Comparison of ENCODE assay signal across 17 mouse cellular contexts in genomic region chr11:102040646-102041045, GRCm38 (mm10). TPM values are rescaled to one million over a fixed set of nuclear protein-coding genes. Genes with fewer than 3 reads are reported as not detected.
A peak's percentile ranks its signal among the peaks of the same experiment; 100 is the strongest.
DNase-seq lines count a peak whose midpoint lies in the region; ATAC-seq and TF ChIP-seq lines count a peak whose summit lies in the region.
"Had no signal": no experiment of that assay in that cellular context is flagged by ENCODE, and none has a peak within 500 bp of the region (broad histone marks: within the 10 kb centered on the region; RNA-seq: fewer than 3 reads in every experiment).

No protein-coding gene starts in this region.

- H3K4me2 ChIP-seq in lung, postnatal 0 days (replicated peaks; ENCODE audit: low read depth, low read length), result no peak overlapping the region
- H3K4me2 ChIP-seq: heart, embryonic 15.5 days; hindbrain, embryonic 13.5 days; liver, embryonic 13.5 days; neural tube, embryonic 13.5 days had no signal

- no peaks in the 10 kb centered on the region for H3K4me1 ChIP-seq in lung, adult 2 months (ENCODE audit: control insufficient read depth, insufficient read depth, low read length)
- H3K4me1 ChIP-seq in lung, postnatal 0 days (ENCODE audit: insufficient read depth, low read depth, low read length), result no peaks in the 10 kb centered on the region
- H3K4me1 ChIP-seq in E14TG2a.4 (replicated peaks; ENCODE audit: low read depth, low read length), result peaks cover 6% of the 10 kb centered on the region; the same call in 1 of the 2 replicates
- no peaks in the 10 kb centered on the region for H3K4me1 ChIP-seq in embryonic fibroblast, embryonic 13.5 days (ENCODE audit: control insufficient read depth, insufficient read depth, low read length)
- H3K4me1 ChIP-seq: liver, embryonic 13.5 days; neural tube, embryonic 13.5 days had no signal

- H3K4me3 ChIP-seq in gastrocnemius, adult 2 months, result no peak overlapping the region
- no peak overlapping the region for H3K4me3 ChIP-seq in lung, adult 2 months (replicated peaks; ENCODE audit: extremely low read depth, low read depth, low read length)
- H3K4me3 ChIP-seq in lung, postnatal 0 days (ENCODE audit: low read depth, low read length), result no peak overlapping the region
- no peak overlapping the region for H3K4me3 ChIP-seq in E14TG2a.4 (replicated peaks; ENCODE audit: low read length)
- no peak overlapping the region for H3K4me3 ChIP-seq in embryonic fibroblast, embryonic 13.5 days (ENCODE audit: insufficient read depth, low read length)
- H3K4me3 ChIP-seq: hindbrain, embryonic 13.5 days; liver, embryonic 13.5 days; neural tube, embryonic 13.5 days had no signal

- H3K27me3 ChIP-seq in lung, postnatal 0 days (replicated peaks; ENCODE audit: insufficient read depth, low read length), result no peaks in the 10 kb centered on the region
- H3K27me3 ChIP-seq in E14TG2a.4 (ENCODE audit: insufficient read depth, low read length), result peaks cover 7% of the 10 kb centered on the region; the same call in 1 of the 2 replicates
- H3K27me3 ChIP-seq: heart, embryonic 15.5 days; neural tube, embryonic 13.5 days had no signal

- DNase-seq in gastrocnemius, adult 2 months, result no peak
- no peak for DNase-seq in gastrocnemius, adult 8-10 months (ENCODE audit: low spot score in 2 of 2)
- DNase-seq in lung, adult 2 months, result no peak
- no peak for DNase-seq in lung, postnatal 0 days (ENCODE audit: low spot score)
- no peak for DNase-seq in right cerebral cortex, postnatal 10 days (ENCODE audit: low spot score in 2 of 2)
- DNase-seq: thymus, adult 18-20 months had no signal

- no peaks in the 10 kb centered on the region for H3K36me3 ChIP-seq in lung, postnatal 0 days (ENCODE audit: insufficient read depth, low read length)
- H3K36me3 ChIP-seq in E14TG2a.4 (ENCODE audit: insufficient read depth, low read length), result no peaks in the 10 kb centered on the region
- H3K36me3 ChIP-seq: heart, embryonic 15.5 days; hindbrain, embryonic 13.5 days; liver, embryonic 13.5 days; neural tube, embryonic 13.5 days had no signal

- WGBS in lung, adult 2 months, result 73% methylated on average over 4 of the region's 4 CpGs
- 75% methylated on average over 4 of the region's 4 CpGs for WGBS in lung, postnatal 0 days

- no peaks in the 10 kb centered on the region for H3K9me3 ChIP-seq in lung, postnatal 0 days (ENCODE audit: low read length)
- H3K9me3 ChIP-seq in E14TG2a.4 (ENCODE audit: low read length), result peaks cover 5% of the 10 kb centered on the region; the same call in 1 of the 2 replicates

- no peak overlapping the region for H3K9ac ChIP-seq in lung, postnatal 0 days (replicated peaks; ENCODE audit: low read depth)
- H3K9ac ChIP-seq: hindbrain, embryonic 13.5 days; liver, embryonic 13.5 days; neural tube, embryonic 13.5 days had no signal

- no peak for TF ChIP-seq CTCF in gastrocnemius, adult 2 months (IDR thresholded peaks at IDR 0.05)
- peak; percentile 16; the same call in 1 of the 2 replicates for TF ChIP-seq CTCF in lung, adult 2 months (IDR thresholded peaks at IDR 0.05; ENCODE audit: insufficient read depth, low read length)
- no peak; the same call in 1 of the 2 replicates for TF ChIP-seq CTCF in lung, postnatal 0 days (IDR thresholded peaks at IDR 0.05)
- peak; percentile 39 for TF ChIP-seq CTCF in E14TG2a.4 (conservative IDR thresholded peaks at IDR 0.05; ENCODE audit: low read length)
- TF ChIP-seq CTCF in embryonic fibroblast, embryonic 13.5 days (IDR thresholded peaks at IDR 0.05; ENCODE audit: borderline replicate concordance, insufficient read depth, low read length), result 0 out of 2 replicates have a peak, but pooled peaks have one; percentile 2

- TF ChIP-seq POLR2A in lung, adult 2 months (IDR thresholded peaks at IDR 0.05; ENCODE audit: borderline replicate concordance, extremely low read depth, low read depth, low read length), result no peak
- no peak for TF ChIP-seq POLR2A in embryonic fibroblast, embryonic 13.5 days (IDR thresholded peaks at IDR 0.05; ENCODE audit: low read depth, low read length)

- peak overlapping the region; percentile 85 for H3K27ac ChIP-seq in gastrocnemius, adult 2 months
- no peak overlapping the region for H3K27ac ChIP-seq in lung, postnatal 0 days (ENCODE audit: low read length)
- H3K27ac ChIP-seq in embryonic fibroblast, embryonic 13.5 days (ENCODE audit: insufficient read depth, low read length), result no peak overlapping the region
- H3K27ac ChIP-seq: heart, embryonic 15.5 days; hindbrain, embryonic 13.5 days; liver, embryonic 13.5 days; neural tube, embryonic 13.5 days had no signal

- no peak for TF ChIP-seq EP300 in lung, postnatal 0 days (IDR thresholded peaks at IDR 0.05)

- no peak for ATAC-seq in lung, postnatal 0 days

- intact Hi-C loops in gastrocnemius, adult 2 months (cut with DNase I), result loop anchor here (1.0 kb wide), 1 partner anchor 54 kb away; no protein-coding TSS in a partner anchor

RNA-seq across cellular contexts. Expression of gene Cd300lg, which starts 0.7 kb away (rescaled TPM):
- 10 to 100 TPM; 17.6 to 18.9 TPM for total RNA-seq in gastrocnemius, adult 2 months (2021)
- 10 to 100 TPM; 12.9 to 17.6 (median 15.0) TPM for total RNA-seq in gastrocnemius, adult 8-10 months (2022)
- polyA plus RNA-seq in lung, adult 2 months (2012; rRNA removed), result 7.8 and 12.0 TPM in 2 replicates
- polyA plus RNA-seq in lung, postnatal 0 days (2015; fragmentation: Nextera tagmentation; extraction: Ambion mirVana), result 2.1 and 2.4 TPM in 2 replicates
- polyA plus RNA-seq in embryonic fibroblast, embryonic 13.5 days (2011; ENCODE audit: insufficient read length, low read depth, missing spikeins), result not detected in 2 replicates
- polyA plus RNA-seq: forebrain, embryonic 14.5 days had no signal

RNA-seq across cellular contexts. Expression of gene Mpp3, which starts 12.4 kb away (rescaled TPM):
- total RNA-seq in gastrocnemius, adult 2 months (2021), result 10 to 100 TPM; 19.4 to 34.7 TPM
- 10 to 100 TPM; 12.9 to 17.9 (median 15.7) TPM for total RNA-seq in gastrocnemius, adult 8-10 months (2022)
- 2.4 and 4.0 TPM in 2 replicates for polyA plus RNA-seq in lung, adult 2 months (2012; rRNA removed)
- polyA plus RNA-seq in lung, postnatal 0 days (2015; fragmentation: Nextera tagmentation; extraction: Ambion mirVana), result 0.84 and 2.2 TPM in 2 replicates
- polyA plus RNA-seq in embryonic fibroblast, embryonic 13.5 days (2011; ENCODE audit: insufficient read length, low read depth, missing spikeins), result 0.40 and 0.42 TPM in 2 replicates
- total RNA-seq: megakaryocyte-erythroid progenitor cell, adult 5-6 weeks had no signal

RNA-seq across cellular contexts. Expression of gene Mpp2, which starts 47.7 kb away (rescaled TPM):
- total RNA-seq in gastrocnemius, adult 2 months (2021), result 1 to 10 TPM; 1.2 TPM
- total RNA-seq in gastrocnemius, adult 8-10 months (2022), result 1 to 10 TPM in 1 of 4 experiments, under 1 TPM in 3; 0.27 to 1.1 (median 0.57) TPM
- 12.8 and 14.4 TPM in 2 replicates for polyA plus RNA-seq in lung, adult 2 months (2012; rRNA removed)
- 3.9 TPM in 2 replicates for polyA plus RNA-seq in lung, postnatal 0 days (2015; fragmentation: Nextera tagmentation; extraction: Ambion mirVana)
- 6.8 and 6.9 TPM in 2 replicates for polyA plus RNA-seq in embryonic fibroblast, embryonic 13.5 days (2011; ENCODE audit: insufficient read length, low read depth, missing spikeins)

RNA-seq across cellular contexts. Expression of gene Dusp3, which starts 53.8 kb away (rescaled TPM):
- 100 to 1,000 TPM; 123 to 129 TPM for total RNA-seq in gastrocnemius, adult 2 months (2021)
- 100 to 1,000 TPM; 134 to 209 (median 172) TPM for total RNA-seq in gastrocnemius, adult 8-10 months (2022)
- 176 and 296 TPM in 2 replicates for polyA plus RNA-seq in lung, adult 2 months (2012; rRNA removed)
- polyA plus RNA-seq in lung, postnatal 0 days (2015; fragmentation: Nextera tagmentation; extraction: Ambion mirVana), result 78.2 and 80.0 TPM in 2 replicates
- 34.8 and 49.4 TPM in 2 replicates for polyA plus RNA-seq in embryonic fibroblast, embryonic 13.5 days (2011; ENCODE audit: insufficient read length, low read depth, missing spikeins)

RNA-seq across cellular contexts. Expression of gene Cfap97d1, which starts 56.6 kb away (rescaled TPM):
- not detected for total RNA-seq in gastrocnemius, adult 2 months (2021)
- not detected for total RNA-seq in gastrocnemius, adult 8-10 months (2022)
- not detected in 2 replicates for polyA plus RNA-seq in lung, adult 2 months (2012; rRNA removed)
- 0.20 TPM in 1 of 2 replicates, not detected in the other for polyA plus RNA-seq in lung, postnatal 0 days (2015; fragmentation: Nextera tagmentation; extraction: Ambion mirVana)
- polyA plus RNA-seq in embryonic fibroblast, embryonic 13.5 days (2011; ENCODE audit: insufficient read length, low read depth, missing spikeins), result not detected in 2 replicates
- total RNA-seq: adrenal gland, postnatal 4 days; left cerebral cortex, adult 8-10 months; megakaryocyte-erythroid progenitor cell, adult 5-6 weeks had no signal
- polyA plus RNA-seq: forebrain, embryonic 14.5 days; heart, embryonic 15.5 days; hindbrain, embryonic 13.5 days; limb, embryonic 11.5 days; liver, embryonic 13.5 days; neural tube, embryonic 13.5 days had no signal

Comparison
In these comparisons a context has a peak if more than half of its experiments do, and no peak if none do; other contexts are left out.
1. CTCF ChIP-seq: peak in lung, adult 2 months (single experiment), E14TG2a.4 (single experiment) and embryonic fibroblast, embryonic 13.5 days (single experiment); none in gastrocnemius, adult 2 months (single experiment) and lung, postnatal 0 days (single experiment).